Mouse (Mus musculus) erythroblast, embryonic 14.5 days (primary cell): ENCODE data around the gene Sbf2.

Source experiments
- GATA1 ChIP-seq: IDR thresholded peaks from 2 replicates; pipeline ENCODE4 v1.6.1; 2012; ENCODE audit warnings: low read length, inconsistent platforms, mixed read lengths
- TAL1 ChIP-seq: IDR thresholded peaks from 3 replicates; pipeline ENCODE4 v1.6.1; 2012; ENCODE audit warnings: low read length, inconsistent platforms, mixed read lengths

- TF ChIP-seq GATA1: no peak
- no peak for TF ChIP-seq TAL1
Measured at GRCm38 (mm10) chr7:110655230-110655629, 40.5 kb upstream of the Sbf2 start.
